Mouse (Mus musculus) heart, embryonic 13.5 days (tissue): ENCODE results near the gene Gm43517. TPM values are rescaled to one million over a fixed set of nuclear protein-coding genes. Genes with fewer than 3 reads are reported as not detected.

Experiments
- ATAC-seq: fragments of 200-750 bp; cut with Nextera tagmentation; 2 replicates; pipeline ENCODE4 v1.8.0; 2017; ENCODE audit warnings: moderate TSS enrichment; ENCODE audit not compliant: insufficient number of reproducible peaks, low FRiP score, low TSS enrichment; ENCODE audit errors: extremely low read depth
- H3K27ac ChIP-seq: fragments of 300-500 bp; sonication (generic); replicated peaks from 2 replicates; pipeline ENCODE4 v1.5.1; 2015; ENCODE audit warnings: moderate library complexity, mild to moderate bottlenecking, inconsistent platforms
- H3K27me3 ChIP-seq: fragments of 300-500 bp; sonication (generic); replicated peaks from 2 replicates; pipeline ENCODE4 v1.6.1; 2015; ENCODE audit warnings: mild to moderate bottlenecking, inconsistent platforms
- H3K36me3 ChIP-seq: fragments of 300-500 bp; sonication (generic); 2 replicates; pipeline ENCODE4 v1.6.1; 2015; ENCODE audit warnings: mild to moderate bottlenecking, inconsistent platforms
- H3K4me1 ChIP-seq: fragments of 300-500 bp; sonication (generic); 2 replicates; pipeline ENCODE4 v1.6.1; 2015; ENCODE audit warnings: inconsistent platforms
- H3K4me2 ChIP-seq: fragments of 300-500 bp; sonication (generic); 2 replicates; pipeline ENCODE4 v1.6.1; 2015; ENCODE audit warnings: inconsistent platforms, mild to moderate bottlenecking, moderate library complexity
- H3K4me3 ChIP-seq: fragments of 300-500 bp; sonication (generic); 2 replicates; pipeline ENCODE4 v1.5.1; 2015; ENCODE audit warnings: moderate library complexity, mild to moderate bottlenecking, inconsistent platforms
- H3K9ac ChIP-seq: fragments of 300-500 bp; sonication (generic); 2 replicates; pipeline ENCODE4 v1.6.1; 2015; ENCODE audit warnings: inconsistent platforms, mild to moderate bottlenecking, moderate library complexity
- H3K9me3 ChIP-seq: fragments of 300-500 bp; sonication (generic); 2 replicates; pipeline ENCODE4 v1.6.1; 2016; ENCODE audit warnings: inconsistent platforms
- WGBS: fragments of 180-500 bp; shearing (Covaris S2); methylation state at CpG from one replicate; pipeline ENCODE4 v1.1.7; 2015; ENCODE audit warnings: mixed read lengths; 5-methylcytosine and 5-hydroxymethylcytosine counted together
- polyA plus RNA-seq: library from polyadenylated mRNA; unstranded; fragments of >200 nt; fragmentation: Nextera tagmentation; extraction: Ambion mirVana; gene quantifications from 2 replicates; pipeline ENCODE4 v1.2.1, GENCODE M21; 2015

Gm43517 gene
- polyA plus RNA-seq, 1 experiment from 2014 or later, result not detected

- WGBS, result 6% methylated on average over 2 of the region's 2 CpGs
- no peak for ATAC-seq
Observed at GRCm38 (mm10) chr12:49387856-49388598, 3.1 kb downstream of the Gm43517 start.

DNA sequence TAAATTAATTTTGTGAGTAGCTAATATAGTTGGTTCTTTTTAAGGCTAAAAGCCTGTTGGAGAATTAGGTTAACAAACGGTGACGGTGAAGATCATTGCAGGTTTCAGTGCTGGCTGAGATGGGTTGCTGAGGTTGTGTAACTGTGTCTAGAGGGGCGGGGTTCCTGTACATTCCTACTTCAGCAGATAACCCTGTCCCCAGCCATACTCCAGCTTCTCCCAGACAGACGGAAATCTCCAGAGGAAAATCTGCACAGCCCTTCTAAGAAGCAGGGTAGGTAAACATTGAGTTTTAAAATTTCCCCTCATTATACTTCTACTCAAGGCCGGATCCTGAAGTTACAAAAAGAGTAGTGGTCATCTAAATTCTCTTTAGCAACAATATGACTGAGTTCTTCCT is 4.7 kb downstream of the Gm43517 start:
- ATAC-seq, result no peak
- no peak overlapping the region for H3K4me2 ChIP-seq
- H3K4me3 ChIP-seq, result no peak overlapping the region
- no peaks in the 10 kb centered on the region for H3K36me3 ChIP-seq
- no peak overlapping the region for H3K9ac ChIP-seq
- H3K9me3 ChIP-seq, result no peaks in the 10 kb centered on the region
- no peak overlapping the region for H3K27ac ChIP-seq
- WGBS, result 3% methylated on average over 5 of the region's 5 CpGs
- H3K4me1 ChIP-seq, result peaks cover 11% of the 10 kb centered on the region; the same call in 1 of the 2 replicates
- H3K27me3 ChIP-seq, result peaks cover 84% of the 10 kb centered on the region

More at GRCm38 (mm10) chr12:49387856-49388598, 3.1 kb downstream of the Gm43517 start:
- Histone ChIP-seq H3K9ac (no peak overlapping the region), H3K4me2 (no peak overlapping the region), H3K4me1 (peaks cover 20% of the 10 kb centered on the region), H3K4me3 (no peak overlapping the region), H3K27me3 (peaks cover 87% of the 10 kb centered on the region), H3K36me3 (no peaks in the 10 kb centered on the region), H3K27ac (no peak overlapping the region), H3K9me3 (no peaks in the 10 kb centered on the region)

GRCm38 (mm10) chr12:49390257-49390656 is 5.3 kb downstream of the Gm43517 start:
- H3K27ac ChIP-seq, result no peak overlapping the region
- no peaks in the 10 kb centered on the region for H3K9me3 ChIP-seq
- H3K9ac ChIP-seq, result no peak overlapping the region
- no peak overlapping the region for H3K4me3 ChIP-seq
- 2% methylated on average over 13 of the region's 13 CpGs for WGBS
- ATAC-seq, result no peak
- H3K36me3 ChIP-seq, result no peaks in the 10 kb centered on the region
- peaks cover 84% of the 10 kb centered on the region for H3K27me3 ChIP-seq
- H3K4me2 ChIP-seq, result no peak overlapping the region
- peaks cover 11% of the 10 kb centered on the region; the same call in 1 of the 2 replicates for H3K4me1 ChIP-seq

- Histone ChIP-seq H3K9me3 (no peaks in the 10 kb centered on the region), H3K4me1 (peaks cover 11% of the 10 kb centered on the region; the same call in 1 of the 2 replicates), H3K36me3 (no peaks in the 10 kb centered on the region), H3K27ac (no peak overlapping the region), H3K4me2 (peak overlapping the region; percentile 61), H3K27me3 (peaks cover 82% of the 10 kb centered on the region), H3K4me3 (peak overlapping the region; percentile 39), H3K9ac (no peak overlapping the region)
- WGBS, result 2% methylated on average over 9 of the region's 9 CpGs
- ATAC-seq, result no peak
Observed at GRCm38 (mm10) chr12:49390926-49391304, 5.9 kb downstream of the Gm43517 start.

- no peak; the same call in 1 of the 2 replicates for ATAC-seq
- Histone ChIP-seq H3K4me2 (peak overlapping the region; percentile 61), H3K27ac (no peak overlapping the region), H3K4me3 (peak overlapping the region; percentile 39), H3K9ac (peak overlapping the region; percentile 47; the same call in 1 of the 2 replicates), H3K4me1 (peaks cover 11% of the 10 kb centered on the region; the same call in 1 of the 2 replicates), H3K9me3 (no peaks in the 10 kb centered on the region), H3K27me3 (peaks cover 80% of the 10 kb centered on the region), H3K36me3 (no peaks in the 10 kb centered on the region)
- WGBS, result under 1% methylated on average over 42 of the region's 42 CpGs
Observed at GRCm38 (mm10) chr12:49391305-49392040, 6.5 kb downstream of the Gm43517 start.

- no peak for ATAC-seq
- 2% methylated on average over 10 of the region's 10 CpGs for WGBS
- peaks cover 11% of the 10 kb centered on the region; the same call in 1 of the 2 replicates for H3K4me1 ChIP-seq
- no peak overlapping the region for H3K27ac ChIP-seq
- H3K36me3 ChIP-seq, result no peaks in the 10 kb centered on the region
- no peaks in the 10 kb centered on the region for H3K9me3 ChIP-seq
- H3K4me2 ChIP-seq, result peak overlapping the region; percentile 61
- peak overlapping the region; percentile 39 for H3K4me3 ChIP-seq
- peaks cover 81% of the 10 kb centered on the region for H3K27me3 ChIP-seq
- H3K9ac ChIP-seq, result no peak overlapping the region
Observed at GRCm38 (mm10) chr12:49392041-49392390, 7.0 kb downstream of the Gm43517 start.

DNA sequence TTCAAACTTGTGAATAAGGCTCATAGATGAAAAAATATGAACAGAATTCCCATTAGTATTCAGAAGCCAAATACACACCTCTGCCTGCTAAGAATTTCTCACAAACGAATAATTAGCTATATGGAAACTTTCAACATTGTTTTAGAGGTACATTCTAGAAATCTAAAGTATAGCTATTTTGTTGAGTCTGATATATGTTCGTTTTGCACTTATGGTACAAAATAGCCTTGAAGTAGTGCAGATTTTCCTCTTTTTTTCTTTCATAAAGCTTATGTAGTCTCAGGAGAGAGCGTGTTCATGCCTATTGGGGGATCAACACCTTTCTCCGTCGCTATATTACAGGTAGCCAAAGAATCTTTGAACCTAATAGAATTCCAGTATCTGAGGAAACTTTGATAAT is 7.9 kb downstream of the Gm43517 start:
- 12% methylated on average over 5 of the region's 5 CpGs for WGBS
- H3K4me3 ChIP-seq, result no peak overlapping the region
- H3K36me3 ChIP-seq, result no peaks in the 10 kb centered on the region
- no peak overlapping the region for H3K9ac ChIP-seq
- H3K9me3 ChIP-seq, result no peaks in the 10 kb centered on the region
- no peak overlapping the region for H3K4me2 ChIP-seq
- no peak for ATAC-seq
- peaks cover 11% of the 10 kb centered on the region; the same call in 1 of the 2 replicates for H3K4me1 ChIP-seq
- peaks cover 86% of the 10 kb centered on the region for H3K27me3 ChIP-seq
- H3K27ac ChIP-seq, result no peak overlapping the region

- Histone ChIP-seq H3K9ac (no peak overlapping the region), H3K4me3 (no peak overlapping the region), H3K4me2 (no peak overlapping the region), H3K4me1 (peaks cover 11% of the 10 kb centered on the region; the same call in 1 of the 2 replicates), H3K27ac (no peak overlapping the region), H3K9me3 (no peaks in the 10 kb centered on the region), H3K36me3 (no peaks in the 10 kb centered on the region), H3K27me3 (peaks cover 88% of the 10 kb centered on the region)
- WGBS, result 12% methylated on average over 3 of the region's 3 CpGs
- no peak for ATAC-seq
Observed at GRCm38 (mm10) chr12:49393639-49394038, 8.7 kb downstream of the Gm43517 start.

DNA sequence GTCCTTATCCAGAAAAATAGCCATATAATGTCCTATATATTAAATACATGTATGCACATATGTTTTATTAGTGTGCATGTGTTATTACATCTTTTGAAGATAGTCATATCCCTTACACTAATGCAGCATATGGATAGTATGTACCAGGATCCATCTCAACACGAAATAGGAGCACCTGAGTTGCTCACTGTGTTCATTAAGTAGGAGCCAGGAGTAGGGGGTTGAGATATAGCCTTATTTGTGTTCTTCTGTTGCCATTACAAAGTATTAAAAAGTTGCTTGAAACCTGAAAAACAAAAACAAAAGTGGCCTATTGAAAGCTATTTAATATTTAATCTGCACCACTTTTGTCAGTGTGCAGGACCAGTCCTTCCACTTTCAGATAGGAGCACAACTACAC is 9.2 kb downstream of the Gm43517 start:
- WGBS, result 2% methylated on average over 1 of the region's 1 CpGs
- H3K9me3 ChIP-seq, result no peaks in the 10 kb centered on the region
- H3K4me3 ChIP-seq, result no peak overlapping the region
- no peak overlapping the region for H3K9ac ChIP-seq
- no peak for ATAC-seq
- H3K36me3 ChIP-seq, result no peaks in the 10 kb centered on the region
- H3K4me1 ChIP-seq, result peaks cover 11% of the 10 kb centered on the region; the same call in 1 of the 2 replicates
- H3K27ac ChIP-seq, result no peak overlapping the region
- no peak overlapping the region for H3K4me2 ChIP-seq
- H3K27me3 ChIP-seq, result peaks cover 88% of the 10 kb centered on the region

- H3K4me1 ChIP-seq, result peaks cover 11% of the 10 kb centered on the region; the same call in 1 of the 2 replicates
- no peak for ATAC-seq
- no peaks in the 10 kb centered on the region for H3K36me3 ChIP-seq
- peaks cover 85% of the 10 kb centered on the region for H3K27me3 ChIP-seq
- H3K4me3 ChIP-seq, result no peak overlapping the region
- WGBS, result 1% methylated on average over 17 of the region's 17 CpGs
- H3K4me2 ChIP-seq, result no peak overlapping the region
- no peaks in the 10 kb centered on the region for H3K9me3 ChIP-seq
- H3K9ac ChIP-seq, result no peak overlapping the region
- no peak overlapping the region for H3K27ac ChIP-seq
Observed at GRCm38 (mm10) chr12:49394836-49395235, 9.9 kb downstream of the Gm43517 start.

DNA sequence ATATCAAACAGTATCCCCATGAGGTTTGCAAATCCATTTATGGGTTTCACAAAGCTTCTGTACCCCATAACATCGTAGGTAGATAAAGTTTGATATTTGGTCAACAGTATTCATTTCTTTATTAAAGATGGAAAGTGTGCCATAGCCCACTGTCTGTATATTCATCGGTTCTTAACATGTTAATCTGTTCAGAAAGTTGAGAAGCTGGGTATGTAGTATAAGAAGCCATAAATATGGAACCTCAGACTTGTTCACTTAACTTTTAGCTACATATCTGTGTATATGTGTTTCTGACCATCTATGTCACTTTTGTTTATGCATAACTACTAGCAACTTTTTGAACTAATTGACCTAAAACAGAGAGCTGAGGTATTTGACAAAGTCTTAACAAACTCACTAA is 11.0 kb downstream of the Gm43517 start:
- 13% methylated on average over 2 of the region's 2 CpGs for WGBS
- Histone ChIP-seq H3K4me2 (no peak overlapping the region), H3K36me3 (no peaks in the 10 kb centered on the region), H3K4me1 (peaks cover 12% of the 10 kb centered on the region), H3K27me3 (peaks cover 85% of the 10 kb centered on the region), H3K9ac (no peak overlapping the region), H3K9me3 (no peaks in the 10 kb centered on the region), H3K27ac (no peak overlapping the region), H3K4me3 (no peak overlapping the region)
- ATAC-seq, result no peak
